Mouse (Mus musculus): ENCODE data around the gene Nfxl1. TPM values are rescaled to one million over a fixed set of nuclear protein-coding genes. Genes with fewer than 3 reads are reported as not detected.

The Nfxl1 gene
- total and polyA plus RNA-seq, 3 experiments = 2.6 to 6.2 (median 5.8) TPM

DNA sequence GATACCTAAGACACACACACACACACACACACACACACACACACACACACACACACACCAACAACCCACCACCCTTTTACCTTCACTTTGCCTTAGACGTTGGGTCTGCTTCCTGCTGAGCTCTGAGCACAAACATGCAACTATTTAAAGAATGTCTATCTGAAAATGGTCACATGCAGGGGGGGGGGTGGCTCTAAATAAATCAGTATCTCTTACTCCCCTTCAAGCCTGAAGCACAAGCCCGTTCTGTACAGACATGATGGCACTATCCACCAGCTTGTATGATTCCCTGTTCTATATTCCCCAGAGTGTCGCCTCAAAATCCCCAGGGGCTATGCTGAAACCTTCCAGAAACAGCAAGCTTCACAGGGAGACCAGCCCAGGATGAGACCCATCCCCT, 57.7 kb downstream of the Nfxl1 start:
- Histone ChIP-seq H3K4me1 (ENCODE audit: control insufficient read depth, insufficient read depth, low read length) (no peaks in the 10 kb centered on the region; the same call in 1 of the 2 replicates), H3K36me3 (ENCODE audit: control insufficient read depth, insufficient read depth, low read length) (peaks cover 3% of the 10 kb centered on the region; the same call in 1 of the 2 replicates), H3K4me3 (peak overlapping the region; percentile 33), H3K9ac (ENCODE audit: low read depth, low read length) (peak overlapping the region; percentile 51), H3K27ac (peak overlapping the region; percentile 79), H3K27me3 (ENCODE audit: control insufficient read depth, insufficient read depth, low read length) (no peaks in the 10 kb centered on the region), H3K79me2 (replicated peaks; ENCODE audit: control insufficient read depth, insufficient read depth, low read length) (no peaks in the 10 kb centered on the region)
- intact Hi-C loops (cut with DNase I) = no loop called here
- TF ChIP-seq POLR2A (IDR thresholded peaks at IDR 0.05; ENCODE audit: insufficient read depth, low read depth, low read length) (no peak), EP300 (IDR thresholded peaks at IDR 0.05; ENCODE audit: insufficient read depth, low read depth, low read length) (no peak), CTCF (IDR thresholded peaks at IDR 0.05) (no peak)
- WGBS = 27% methylated on average over 3 of the region's 3 CpGs
- DNase-seq = no peak

DNA sequence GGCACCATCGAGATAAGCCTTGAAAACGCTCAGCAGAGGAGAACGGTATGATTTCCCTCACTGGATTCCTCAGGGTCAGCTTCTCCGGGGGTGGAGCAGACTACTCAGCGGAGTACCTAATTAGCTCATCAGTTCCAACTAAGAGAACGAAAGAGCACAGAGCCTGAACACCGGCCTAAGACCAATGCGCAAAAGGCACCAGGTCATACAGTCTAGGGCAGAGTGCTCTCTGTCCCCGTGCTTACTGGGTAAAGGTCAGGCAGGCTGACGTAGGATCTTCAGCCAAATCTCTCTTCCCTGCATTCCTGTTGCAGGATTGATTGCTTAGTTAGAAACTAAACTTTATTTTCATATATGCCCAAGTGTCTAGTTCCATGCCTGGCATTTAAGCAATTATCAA, 61.2 kb downstream of the Nfxl1 start:
- H3K79me2 ChIP-seq (replicated peaks; ENCODE audit: control insufficient read depth, insufficient read depth, low read length) = no peaks in the 10 kb centered on the region
- no peak for DNase-seq
- H3K4me1 ChIP-seq (ENCODE audit: control insufficient read depth, insufficient read depth, low read length) = peaks cover 2% of the 10 kb centered on the region; the same call in 1 of the 2 replicates
- 47% methylated on average over 10 of the region's 10 CpGs for WGBS
- intact Hi-C loops (cut with DNase I) = no loop called here
- no peaks in the 10 kb centered on the region for H3K27me3 ChIP-seq (ENCODE audit: control insufficient read depth, insufficient read depth, low read length)
- H3K36me3 ChIP-seq (ENCODE audit: control insufficient read depth, insufficient read depth, low read length) = peaks cover 3% of the 10 kb centered on the region
- H3K27ac ChIP-seq = peak overlapping the region; percentile 47
- H3K9ac ChIP-seq (ENCODE audit: low read depth, low read length) = no peak overlapping the region
- TF ChIP-seq EP300 (IDR thresholded peaks at IDR 0.05; ENCODE audit: insufficient read depth, low read depth, low read length) (no peak), CTCF (IDR thresholded peaks at IDR 0.05) (no peak), POLR2A (IDR thresholded peaks at IDR 0.05; ENCODE audit: insufficient read depth, low read depth, low read length) (0 out of 2 replicates have a peak, but pooled peaks have one; percentile 28)
- no peak overlapping the region for H3K4me3 ChIP-seq

DNA sequence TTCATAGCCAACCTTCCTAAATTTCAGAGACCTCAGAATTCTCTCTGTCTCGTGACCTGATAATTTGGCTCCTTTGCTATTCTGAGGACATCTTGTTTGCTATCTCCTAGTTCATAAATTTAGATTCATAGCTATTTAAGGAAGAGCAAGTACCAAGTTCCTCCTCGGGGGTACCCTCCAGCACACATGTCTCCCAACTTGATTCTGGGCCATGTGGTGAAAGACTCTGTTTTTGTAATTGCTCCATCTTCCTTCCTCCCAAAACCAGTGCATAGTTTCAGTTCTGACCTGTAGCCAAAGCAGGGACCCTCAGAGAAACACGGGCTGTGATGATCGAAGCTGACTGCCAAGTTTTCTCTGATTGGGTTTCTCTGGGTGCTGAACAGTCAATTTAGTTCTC, 62.7 kb downstream of the Nfxl1 start:
- TF ChIP-seq CTCF (IDR thresholded peaks at IDR 0.05) (no peak), POLR2A (IDR thresholded peaks at IDR 0.05; ENCODE audit: insufficient read depth, low read depth, low read length) (no peak), EP300 (IDR thresholded peaks at IDR 0.05; ENCODE audit: insufficient read depth, low read depth, low read length) (no peak)

DNA sequence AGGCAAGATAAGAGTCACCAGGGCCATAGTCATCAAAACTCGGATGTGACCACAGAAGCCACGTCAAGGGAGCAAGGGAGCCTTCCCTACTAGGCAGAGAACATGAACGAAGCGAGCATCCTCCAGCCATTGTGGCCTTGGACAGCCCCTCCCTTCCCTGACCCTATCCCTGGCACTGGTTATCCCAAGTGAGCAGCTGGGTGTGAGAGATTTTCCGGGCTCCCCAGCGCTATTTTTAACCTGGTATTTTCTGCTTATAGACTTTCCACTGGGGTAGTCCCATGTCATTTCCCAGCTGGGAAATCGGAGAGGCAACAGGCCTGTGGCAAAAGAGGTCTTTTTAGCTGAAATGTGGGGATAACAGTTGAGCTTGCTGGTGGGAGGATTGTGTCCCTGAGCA, 65.6 kb downstream of the Nfxl1 start:
- Histone ChIP-seq H3K27ac (peak overlapping the region; percentile 16; the same call in 1 of the 2 replicates), H3K4me1 (ENCODE audit: control insufficient read depth, insufficient read depth, low read length) (peaks cover 4% of the 10 kb centered on the region; the same call in 1 of the 2 replicates), H3K36me3 (ENCODE audit: control insufficient read depth, insufficient read depth, low read length) (peaks cover 3% of the 10 kb centered on the region), H3K4me3 (no peak overlapping the region), H3K27me3 (ENCODE audit: control insufficient read depth, insufficient read depth, low read length) (no peaks in the 10 kb centered on the region), H3K9ac (ENCODE audit: low read depth, low read length) (no peak overlapping the region), H3K79me2 (replicated peaks; ENCODE audit: control insufficient read depth, insufficient read depth, low read length) (no peaks in the 10 kb centered on the region; the same call in 1 of the 2 replicates)
- DNase-seq = peak in 1 of 2 experiments; percentile 33
- intact Hi-C loops (cut with DNase I) = loop anchor here (5.0 kb wide), 1 partner anchor 37 kb away; no protein-coding TSS in a partner anchor
- WGBS = 20% methylated on average over 7 of the region's 7 CpGs
- TF ChIP-seq CTCF (IDR thresholded peaks at IDR 0.05) = no peak
- TF ChIP-seq EP300 (IDR thresholded peaks at IDR 0.05; ENCODE audit: insufficient read depth, low read depth, low read length) = no peak
- peak; percentile 48 for TF ChIP-seq POLR2A (IDR thresholded peaks at IDR 0.05; ENCODE audit: insufficient read depth, low read depth, low read length)

More for the DNA sequence above, 62.7 kb downstream of the Nfxl1 start:
- intact Hi-C loops (cut with DNase I) = no loop called here
- Histone ChIP-seq H3K79me2 (replicated peaks; ENCODE audit: control insufficient read depth, insufficient read depth, low read length) (no peaks in the 10 kb centered on the region; the same call in 1 of the 2 replicates), H3K9ac (ENCODE audit: low read depth, low read length) (no peak overlapping the region), H3K4me1 (ENCODE audit: control insufficient read depth, insufficient read depth, low read length) (peaks cover 3% of the 10 kb centered on the region; the same call in 1 of the 2 replicates), H3K27ac (no peak overlapping the region), H3K27me3 (ENCODE audit: control insufficient read depth, insufficient read depth, low read length) (no peaks in the 10 kb centered on the region), H3K36me3 (ENCODE audit: control insufficient read depth, insufficient read depth, low read length) (peaks cover 3% of the 10 kb centered on the region), H3K4me3 (no peak overlapping the region)
- 27% methylated on average over 4 of the region's 4 CpGs for WGBS
- no peak for DNase-seq

GRCm38 (mm10) chr5:72491232-72491631, 68.3 kb downstream of the Nfxl1 start:
- H3K79me2 ChIP-seq (replicated peaks; ENCODE audit: control insufficient read depth, insufficient read depth, low read length) = no peaks in the 10 kb centered on the region; the same call in 1 of the 2 replicates
- H3K27me3 ChIP-seq (ENCODE audit: control insufficient read depth, insufficient read depth, low read length) = no peaks in the 10 kb centered on the region
- DNase-seq = no peak
- H3K36me3 ChIP-seq (ENCODE audit: control insufficient read depth, insufficient read depth, low read length) = no peaks in the 10 kb centered on the region; the same call in 1 of the 2 replicates
- TF ChIP-seq CTCF (IDR thresholded peaks at IDR 0.05) (no peak), EP300 (IDR thresholded peaks at IDR 0.05; ENCODE audit: insufficient read depth, low read depth, low read length) (no peak), POLR2A (IDR thresholded peaks at IDR 0.05; ENCODE audit: insufficient read depth, low read depth, low read length) (no peak)
- no peak overlapping the region for H3K4me3 ChIP-seq
- H3K4me1 ChIP-seq (ENCODE audit: control insufficient read depth, insufficient read depth, low read length) = peaks cover 4% of the 10 kb centered on the region; the same call in 1 of the 2 replicates
- H3K9ac ChIP-seq (ENCODE audit: low read depth, low read length) = no peak overlapping the region
- WGBS = 19% methylated on average over 2 of the region's 2 CpGs
- intact Hi-C loops (cut with DNase I) = loop anchor here (5.0 kb wide), 1 partner anchor 34 kb away; no protein-coding TSS in a partner anchor
- no peak overlapping the region for H3K27ac ChIP-seq

DNA sequence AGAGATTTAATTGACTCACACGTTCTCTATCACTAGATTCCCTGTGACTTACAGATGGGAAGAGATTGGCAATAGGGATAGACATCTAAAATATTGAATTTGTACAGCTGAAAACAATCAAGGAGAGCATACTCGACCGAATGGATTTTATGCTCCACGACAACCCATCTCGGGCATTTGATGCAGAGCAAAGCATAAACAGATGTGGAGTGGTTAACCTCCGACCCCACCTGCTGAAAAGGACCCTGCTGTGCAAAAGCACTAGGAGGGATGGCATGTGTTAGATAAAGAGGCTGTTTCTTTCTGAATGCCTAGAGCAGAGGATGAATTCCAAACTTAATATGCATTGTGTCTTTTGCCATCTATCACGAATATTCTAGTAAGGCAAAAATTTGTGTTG, 79.0 kb downstream of the Nfxl1 start:
- no peak overlapping the region for H3K9ac ChIP-seq (ENCODE audit: low read depth, low read length)
- no peaks in the 10 kb centered on the region for H3K36me3 ChIP-seq (ENCODE audit: control insufficient read depth, insufficient read depth, low read length)
- 65% methylated on average over 7 of the region's 7 CpGs for WGBS
- no peaks in the 10 kb centered on the region for H3K4me1 ChIP-seq (ENCODE audit: control insufficient read depth, insufficient read depth, low read length)
- DNase-seq = no peak
- H3K27me3 ChIP-seq (ENCODE audit: control insufficient read depth, insufficient read depth, low read length) = no peaks in the 10 kb centered on the region
- H3K79me2 ChIP-seq (replicated peaks; ENCODE audit: control insufficient read depth, insufficient read depth, low read length) = no peaks in the 10 kb centered on the region
- H3K4me3 ChIP-seq = no peak overlapping the region
- H3K27ac ChIP-seq = no peak overlapping the region
- intact Hi-C loops (cut with DNase I) = no loop called here
- TF ChIP-seq POLR2A (IDR thresholded peaks at IDR 0.05; ENCODE audit: insufficient read depth, low read depth, low read length) = no peak
- no peak for TF ChIP-seq CTCF (IDR thresholded peaks at IDR 0.05)
- no peak for TF ChIP-seq EP300 (IDR thresholded peaks at IDR 0.05; ENCODE audit: insufficient read depth, low read depth, low read length)

All from heart, adult 2 months (tissue).